Comparison of ENCODE assay signal across 8 mouse cellular contexts in the genomic region with DNA sequence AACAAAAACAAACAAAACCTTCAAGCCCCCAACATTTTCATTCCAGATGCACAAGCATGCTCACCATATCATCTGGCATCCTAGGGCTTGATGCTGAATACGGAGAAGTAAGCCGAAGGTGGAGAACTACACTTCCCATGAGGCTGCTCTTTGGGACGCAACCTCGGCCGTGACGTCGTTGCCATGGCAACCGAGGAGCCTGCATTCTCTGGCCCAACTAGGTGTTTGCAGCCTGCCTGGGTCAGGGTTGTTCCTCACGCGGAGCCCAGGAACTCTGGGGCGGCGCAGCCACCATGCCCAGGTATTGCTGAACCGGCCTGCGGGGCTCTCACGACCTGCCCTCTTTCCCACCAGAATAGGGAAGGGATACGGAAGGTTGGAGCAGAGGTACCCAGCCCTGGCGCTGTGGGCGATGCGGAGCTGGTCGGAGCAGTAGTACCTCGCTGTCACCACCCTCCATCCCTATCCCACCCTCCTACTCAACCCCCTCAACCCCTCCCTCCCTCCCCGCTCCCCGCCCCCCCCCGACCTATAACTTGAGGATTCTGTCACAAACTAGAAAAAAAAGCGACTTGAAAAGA. TPM values are rescaled to one million over a fixed set of nuclear protein-coding genes. Genes with fewer than 3 reads are reported as not detected.
DNase-seq lines count a peak whose midpoint lies in the region; ATAC-seq lines count a peak whose summit lies in the region.

Gene Dync2li1, plus strand, starts transcription at position 221 of the 581 bp plus-strand sequence.

- H3K4me2 ChIP-seq in hindbrain, embryonic 14.5 days (replicated peaks): peak within 1 kb of the TSS; percentile 57

- peak within 1 kb of the TSS; percentile 77 for H3K27ac ChIP-seq in hindbrain, embryonic 14.5 days

- peak within 1 kb of the TSS; percentile 73 for H3K9ac ChIP-seq in hindbrain, embryonic 14.5 days

- no peaks in the 10 kb centered on the region for H3K9me3 ChIP-seq in hindbrain, embryonic 14.5 days (ENCODE audit: control insufficient read depth, low read length)

- H3K4me1 ChIP-seq in hindbrain, embryonic 14.5 days (replicated peaks; ENCODE audit: control insufficient read depth, insufficient read depth, low read length): peaks cover 7% of the 10 kb centered on the region; the same call in 1 of the 2 replicates

- DNase-seq in WW6 (ENCODE audit: low read depth, low spot score): peak; percentile 91
- DNase-seq in cerebellum, postnatal 36 days: peak; percentile 89 to 91
- peak; percentile 76 to 81 for DNase-seq in frontal cortex, postnatal 25 days (ENCODE audit: low spot score in 2 of 2)
- DNase-seq in hindbrain, embryonic 14.5 days (ENCODE audit: low spot score): peak; percentile 98
- peak; percentile 83 to 86 for DNase-seq in layer of hippocampus, postnatal 25 days (ENCODE audit: extremely low spot score in 1 of 2, low spot score in 1 of 2)
- DNase-seq in lung, postnatal 14 days: peak; percentile 91
- DNase-seq in ovary, postnatal 36 days (ENCODE audit: low spot score): peak; percentile 87
- peak; percentile 87 for DNase-seq in thymus, postnatal 14 days

- no peaks in the 10 kb centered on the region for H3K36me3 ChIP-seq in hindbrain, embryonic 14.5 days (replicated peaks; ENCODE audit: control insufficient read depth, insufficient read depth)

- under 1% methylated on average over 25 of the region's 25 CpGs for WGBS in hindbrain, embryonic 14.5 days

- peak; percentile 98 for ATAC-seq in hindbrain, embryonic 14.5 days (ENCODE audit: low FRiP score)

- no peaks in the 10 kb centered on the region for H3K27me3 ChIP-seq in hindbrain, embryonic 14.5 days (ENCODE audit: control insufficient read depth, insufficient read depth, low read length)

- H3K4me3 ChIP-seq in hindbrain, embryonic 14.5 days (replicated peaks; ENCODE audit: low read length): peak within 1 kb of the TSS; percentile 70

RNA-seq across cellular contexts. Expression of gene Dync2li1, which starts in this region (rescaled TPM):
- 33.4 and 34.8 TPM in 2 replicates for polyA plus RNA-seq in hindbrain, embryonic 14.5 days (2014; fragmentation: Nextera tagmentation; extraction: Ambion mirVana)
- total RNA-seq in layer of hippocampus, postnatal 25 days (2021): 10 to 100 TPM; 20.4 to 20.5 TPM

Comparison
In these comparisons a context has a peak if more than half of its experiments do, and no peak if none do; other contexts are left out.
1. Peak in every context shown above with its lines: DNase-seq, ATAC-seq, H3K4me3 ChIP-seq and H3K27ac ChIP-seq.